Mouse (Mus musculus): ENCODE results near the gene Ms4a6c. TPM values are rescaled to one million over a fixed set of nuclear protein-coding genes. Genes with fewer than 3 reads are reported as not detected.
"Not testable (repeated sequence)": the region's sequence is repeated elsewhere in the genome, so short reads cannot be mapped to it uniquely, and the experiment has no call there.

Gene Ms4a6c
- total and polyA plus RNA-seq, 3 experiments = not detected

DNA sequence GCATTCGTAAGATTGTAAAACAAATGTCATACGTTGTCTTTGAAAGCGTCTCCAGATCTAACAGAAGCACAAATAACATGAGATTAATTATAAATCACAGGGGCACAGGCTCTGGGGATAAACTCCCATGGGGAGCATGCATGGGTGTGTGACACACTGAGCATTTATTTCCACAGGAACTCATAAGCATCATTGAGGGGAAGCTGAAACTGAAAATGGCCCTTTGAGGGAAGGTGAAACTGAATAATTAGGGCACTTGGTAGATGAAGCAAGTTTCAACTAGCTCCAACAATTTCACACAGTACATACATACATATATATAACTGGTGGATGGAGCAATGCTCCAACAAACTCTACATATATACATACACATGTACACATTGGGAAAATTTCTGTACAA, 25.4 kb downstream of the Ms4a6c start:
- no peak overlapping the region for H3K27ac ChIP-seq (ENCODE audit: control insufficient read depth, low read depth, low read length)
- no peak overlapping the region for H3K9ac ChIP-seq (ENCODE audit: control insufficient read depth, low read depth, low read length, poor library complexity, severe bottlenecking)

DNA sequence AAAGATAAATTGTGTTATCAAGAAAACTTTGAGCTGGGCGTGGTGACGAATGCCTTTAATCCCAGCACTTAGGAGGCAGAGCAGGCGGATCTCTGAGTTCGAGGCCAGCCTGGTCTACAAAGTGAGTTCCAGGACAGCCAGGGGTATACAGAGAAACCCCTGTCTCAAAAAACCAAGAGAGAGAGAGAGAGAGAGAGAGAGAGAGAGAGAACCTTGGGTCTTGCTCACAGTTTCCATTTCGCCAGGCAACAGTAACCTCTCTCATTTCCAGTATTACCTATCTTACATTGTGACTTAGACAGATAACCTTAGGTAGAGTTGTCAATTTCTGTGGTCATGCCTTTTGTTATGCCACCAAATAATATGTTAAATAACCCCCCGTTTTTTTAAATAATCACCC, 27.2 kb downstream of the Ms4a6c start:
- H3K27ac ChIP-seq (ENCODE audit: control insufficient read depth, low read depth, low read length) = no peak overlapping the region
- H3K27me3 ChIP-seq (ENCODE audit: control insufficient read depth in 1 of 2, insufficient read depth in 2 of 2, low read length in 2 of 2) = no peaks in the 10 kb centered on the region
- H3K79me2 ChIP-seq (ENCODE audit: control insufficient read depth, insufficient read depth, low read length, poor library complexity) = no peaks in the 10 kb centered on the region
- H3K9ac ChIP-seq (ENCODE audit: control insufficient read depth, low read depth, low read length, poor library complexity, severe bottlenecking) = no peak overlapping the region
- no peak for TF ChIP-seq USF2 (IDR thresholded peaks at IDR 0.05; ENCODE audit: borderline replicate concordance in 1 of 2, insufficient read depth in 1 of 2, low read depth in 1 of 2, low read length in 2 of 2)
- no peak for TF ChIP-seq MYB (IDR thresholded peaks at IDR 0.05; ENCODE audit: low read depth, low read length)
- no peak for TF ChIP-seq SMC3 (IDR thresholded peaks at IDR 0.05; ENCODE audit: low read depth, low read length)
- no peak for TF ChIP-seq POLR2A (IDR thresholded peaks at IDR 0.05; ENCODE audit: control insufficient read depth in 1 of 2, insufficient read depth in 1 of 2, low read depth in 1 of 2, low read length in 2 of 2, poor library complexity in 1 of 2)
- no peak for TF ChIP-seq SIN3A (IDR thresholded peaks at IDR 0.05; ENCODE audit: low read length)
- TF ChIP-seq HCFC1 (IDR thresholded peaks at IDR 0.05; ENCODE audit: low read depth, low read length) = no peak
- TF ChIP-seq ZNF384 (IDR thresholded peaks at IDR 0.05; ENCODE audit: low read depth, low read length) = no peak
- TF ChIP-seq USF1 (IDR thresholded peaks at IDR 0.05; ENCODE audit: low read depth, low read length) = no peak
- H3K4me1 ChIP-seq (ENCODE audit: control insufficient read depth in 1 of 2, insufficient read depth in 2 of 2, low read length in 2 of 2) = no peaks in the 10 kb centered on the region
- no peaks in the 10 kb centered on the region for H3K36me3 ChIP-seq (ENCODE audit: control insufficient read depth in 1 of 2, insufficient read depth in 2 of 2, low read length in 2 of 2)
- H3K4me3 ChIP-seq (ENCODE audit: control insufficient read depth in 1 of 2, insufficient read depth in 1 of 2, low read depth in 2 of 2, low read length in 2 of 2) = no peak overlapping the region
- DNase-seq (ENCODE audit: low read depth, low spot score) = no peak
- no peaks in the 10 kb centered on the region for H3K9me3 ChIP-seq (replicated peaks; ENCODE audit: insufficient read depth, low read length)

More for the DNA sequence above, 25.4 kb downstream of the Ms4a6c start:
- Histone ChIP-seq H3K4me3 (ENCODE audit: control insufficient read depth in 1 of 2, insufficient read depth in 1 of 2, low read depth in 2 of 2, low read length in 2 of 2) (no peak overlapping the region), H3K27me3 (ENCODE audit: control insufficient read depth in 1 of 2, insufficient read depth in 2 of 2, low read length in 2 of 2) (no peaks in the 10 kb centered on the region; a peak in 1 of 4 replicates), H3K36me3 (ENCODE audit: control insufficient read depth in 1 of 2, insufficient read depth in 2 of 2, low read length in 2 of 2) (no peaks in the 10 kb centered on the region), H3K4me1 (ENCODE audit: control insufficient read depth in 1 of 2, insufficient read depth in 2 of 2, low read length in 2 of 2) (no peaks in the 10 kb centered on the region), H3K9me3 (replicated peaks; ENCODE audit: insufficient read depth, low read length) (no peaks in the 10 kb centered on the region), H3K79me2 (ENCODE audit: control insufficient read depth, insufficient read depth, low read length, poor library complexity) (no peaks in the 10 kb centered on the region)
- TF ChIP-seq MEF2A (IDR thresholded peaks at IDR 0.05; ENCODE audit: extremely low read depth, insufficient replicate concordance, low read depth, low read length, poor library complexity, severe bottlenecking) (no peak), POLR2AphosphoS2 (IDR thresholded peaks at IDR 0.05; ENCODE audit: low read length) (no peak), ZC3H11A (IDR thresholded peaks at IDR 0.05; ENCODE audit: low read depth, low read length) (no peak), UBTF (IDR thresholded peaks at IDR 0.05; ENCODE audit: borderline replicate concordance, insufficient read depth, low read depth, low read length) (no peak), SMC3 (IDR thresholded peaks at IDR 0.05; ENCODE audit: low read depth, low read length) (no peak), GABPA (IDR thresholded peaks at IDR 0.05; ENCODE audit: low read depth, low read length) (no peak), BHLHE40 (IDR thresholded peaks at IDR 0.05; ENCODE audit: borderline replicate concordance, low read depth, low read length) (no peak), USF2 (IDR thresholded peaks at IDR 0.05; ENCODE audit: borderline replicate concordance in 1 of 2, insufficient read depth in 1 of 2, low read depth in 1 of 2, low read length in 2 of 2) (no peak)
- no peak for DNase-seq (ENCODE audit: low read depth, low spot score)

DNA sequence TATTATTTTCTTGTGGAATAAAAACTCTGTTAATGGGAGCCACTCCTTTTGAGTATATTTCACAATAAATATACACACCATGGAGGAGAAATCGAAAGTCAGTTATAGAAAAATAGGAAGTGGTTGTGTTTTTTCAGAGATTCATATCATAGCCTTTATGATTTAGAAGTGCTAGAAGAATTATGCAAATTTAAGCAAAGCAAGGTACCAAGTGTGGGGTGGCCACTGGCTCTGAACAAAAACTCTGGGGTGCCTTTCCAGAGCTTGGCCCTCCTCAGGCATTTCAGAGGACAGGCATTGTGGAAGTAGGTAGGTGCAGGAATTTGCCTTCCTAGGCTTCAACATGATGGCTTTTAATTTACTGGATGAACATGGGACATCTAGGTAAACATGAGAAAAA, 28.1 kb downstream of the Ms4a6c start:
- H3K9ac ChIP-seq (ENCODE audit: control insufficient read depth, low read depth, low read length, poor library complexity, severe bottlenecking); H3K4me1 ChIP-seq (ENCODE audit: control insufficient read depth in 1 of 2, insufficient read depth in 2 of 2, low read length in 2 of 2); H3K27ac ChIP-seq (ENCODE audit: control insufficient read depth, low read depth, low read length); H3K9me3 ChIP-seq (replicated peaks; ENCODE audit: insufficient read depth, low read length); H3K27me3 ChIP-seq (ENCODE audit: control insufficient read depth in 1 of 2, insufficient read depth in 2 of 2, low read length in 2 of 2); H3K36me3 ChIP-seq (ENCODE audit: control insufficient read depth in 1 of 2, insufficient read depth in 2 of 2, low read length in 2 of 2); H3K79me2 ChIP-seq (ENCODE audit: control insufficient read depth, insufficient read depth, low read length, poor library complexity); H3K4me3 ChIP-seq (ENCODE audit: control insufficient read depth in 1 of 2, insufficient read depth in 1 of 2, low read depth in 2 of 2, low read length in 2 of 2); DNase-seq (ENCODE audit: low read depth, low spot score): not testable (repeated sequence)
